Mouse (Mus musculus) bone marrow macrophage, adult 2 months (primary cell): Measurements from ENCODE around the gene Morn4. TPM values are rescaled to one million over a fixed set of nuclear protein-coding genes. Genes with fewer than 3 reads are reported as not detected.
A peak's percentile ranks its signal among the peaks of the same experiment; 100 is the strongest.

Source experiments
- H3K27ac ChIP-seq: 2 replicates; pipeline ENCODE4 v1.5.1; 2012; ENCODE audit warnings: low read depth, low read length; ENCODE audit not compliant: insufficient read depth
- H3K4me1 ChIP-seq: 2 replicates; pipeline ENCODE4 v1.6.1; 2012; ENCODE audit warnings: low read length; ENCODE audit not compliant: control insufficient read depth, insufficient read depth
- H3K4me3 ChIP-seq: 2 replicates; pipeline ENCODE4 v1.5.1; 2012; ENCODE audit warnings: mild to moderate bottlenecking, low read length, moderate library complexity; ENCODE audit not compliant: insufficient read depth
- CTCF ChIP-seq: IDR thresholded peaks from 2 replicates; pipeline ENCODE4 v1.5.1; 2012; ENCODE audit warnings: low read depth, mild to moderate bottlenecking, low read length, moderate library complexity
- POLR2A ChIP-seq: IDR thresholded peaks from 2 replicates; pipeline ENCODE4 v1.6.1; 2012; ENCODE audit warnings: mild to moderate bottlenecking, low read depth, low read length, borderline replicate concordance
- polyA plus RNA-seq: library from polyadenylated mRNA; stranded (reverse); fragments of >200 nt; gene quantifications from 2 replicates; pipeline ENCODE4 v1.2.4, GENCODE M21; 2012; ENCODE audit not compliant: missing spikeins, insufficient read depth, insufficient read length

Morn4 gene
- polyA plus RNA-seq, 1 experiment: 1.4 TPM

DNA sequence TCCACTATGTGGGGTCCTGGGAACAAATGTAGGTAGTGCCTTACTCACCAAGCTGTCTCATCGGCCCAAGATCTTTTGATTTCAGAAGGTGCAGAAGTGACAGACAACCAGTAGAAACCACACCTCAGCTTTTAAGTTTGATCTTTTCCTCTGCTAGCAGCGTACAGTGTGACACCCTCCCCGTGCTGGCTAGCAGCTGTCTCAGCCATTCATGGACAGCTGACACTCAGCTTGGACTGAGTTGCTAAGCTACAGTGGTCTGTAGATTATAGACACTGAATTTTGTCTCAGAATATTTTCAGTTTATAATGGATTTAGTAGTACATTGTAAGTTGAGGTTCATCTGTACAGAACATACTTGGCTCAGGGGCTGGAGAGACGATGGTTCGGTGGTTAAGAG lies 55.0 kb downstream of the Morn4 start:
- Histone ChIP-seq H3K27ac (no peak overlapping the region), H3K4me3 (no peak overlapping the region), H3K4me1 (peaks cover 12% of the 10 kb centered on the region)
- TF ChIP-seq POLR2A (no peak), CTCF (no peak)

DNA sequence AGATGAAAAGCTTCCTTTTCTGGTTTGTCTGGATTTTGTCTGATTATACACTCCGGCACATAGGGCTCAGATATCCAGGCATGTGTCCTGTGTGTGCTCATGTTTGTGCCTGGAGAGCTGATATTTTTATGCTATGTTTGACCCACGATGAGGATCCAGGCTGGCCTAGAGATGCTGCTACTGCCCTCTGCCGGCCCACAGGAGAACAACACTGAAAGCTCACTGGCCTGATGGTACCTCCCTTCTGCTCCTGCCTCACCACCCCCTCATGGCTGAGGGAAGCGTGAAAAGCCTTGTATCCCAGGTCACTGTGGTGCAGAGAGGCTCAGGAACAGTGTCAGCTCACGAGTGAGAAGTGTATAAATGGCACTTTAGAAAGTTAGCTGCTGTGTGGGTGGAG lies 60.0 kb downstream of the Morn4 start:
- Histone ChIP-seq H3K27ac (no peak overlapping the region), H3K4me1 (peaks cover 24% of the 10 kb centered on the region), H3K4me3 (no peak overlapping the region)
- TF ChIP-seq CTCF (peak; percentile 70), POLR2A (no peak)

Other genes starting within 250 kb of the Morn4 start
- gene Frat2, start 238.2 kb downstream of the Morn4 start, polyA plus RNA-seq: 4.4 and 4.5 TPM in 2 replicates
- gene Rrp12, start 190.2 kb downstream of the Morn4 start, polyA plus RNA-seq: 2.1 TPM in 2 replicates
- 256 and 259 TPM in 2 replicates for gene Pgam1, start 174.4 kb downstream of the Morn4 start, polyA plus RNA-seq
- gene Exosc1, start 152.9 kb downstream of the Morn4 start, polyA plus RNA-seq: 17.8 and 19.0 TPM in 2 replicates
- gene Zdhhc16, start 152.9 kb downstream of the Morn4 start, polyA plus RNA-seq: 43.9 and 44.3 TPM in 2 replicates
- gene Mms19, start 105.2 kb downstream of the Morn4 start, polyA plus RNA-seq: 43.7 and 57.0 TPM in 2 replicates
- 44.1 and 46.7 TPM in 2 replicates for gene Ubtd1, start 104.6 kb downstream of the Morn4 start, polyA plus RNA-seq
- gene Ankrd2, start 50.4 kb downstream of the Morn4 start, polyA plus RNA-seq: not detected in 2 replicates
- 1.9 and 2.3 TPM in 2 replicates for gene Hoga1, start 40.7 kb downstream of the Morn4 start, polyA plus RNA-seq
- 0.54 TPM in 1 of 2 replicates, not detected in the other for gene 4933411K16Rik, start 34.1 kb downstream of the Morn4 start, polyA plus RNA-seq
- 42.6 and 44.6 TPM in 2 replicates for gene Pi4k2a, start 4.1 kb upstream of the Morn4 start, polyA plus RNA-seq
- 16.9 and 21.3 TPM in 2 replicates for gene Avpi1, start 42.7 kb upstream of the Morn4 start, polyA plus RNA-seq
- 32.4 TPM in 2 replicates for gene Marveld1, start 61.0 kb upstream of the Morn4 start, polyA plus RNA-seq
- gene Zfyve27, start 77.6 kb upstream of the Morn4 start, polyA plus RNA-seq: 30.7 and 32.3 TPM in 2 replicates
- gene Sfrp5, start 115.9 kb upstream of the Morn4 start, polyA plus RNA-seq: not detected in 2 replicates
- not detected in 2 replicates for gene Golga7b, start 161.2 kb upstream of the Morn4 start, polyA plus RNA-seq